ENCODE assay signal across 25 mouse cellular contexts in genomic region chr17:7264610-7265009, GRCm38 (mm10). TPM values are rescaled to one million over a fixed set of nuclear protein-coding genes. Genes with fewer than 3 reads are reported as not detected.
DNase-seq lines count a peak whose midpoint lies in the region; ATAC-seq and TF ChIP-seq lines count a peak whose summit lies in the region.
"Had no signal": no experiment of that assay in that cellular context is flagged by ENCODE, and none has a peak within 500 bp of the region (broad histone marks: within the 10 kb centered on the region; RNA-seq: fewer than 3 reads in every experiment).

No protein-coding gene starts in this region.

- 0 out of 2 replicates have a peak overlapping the region, but pooled peaks have one; percentile 8 for H3K27ac ChIP-seq in gastrocnemius, adult 2 months
- H3K27ac ChIP-seq in heart, embryonic 16.5 days (ENCODE audit: low read length): peak overlapping the region; percentile 49; the same call in 1 of the 2 replicates
- 0 out of 2 replicates have a peak overlapping the region, but pooled peaks have one; percentile 2 for H3K27ac ChIP-seq in kidney, embryonic 16.5 days (ENCODE audit: low read length)
- H3K27ac ChIP-seq: hindbrain, embryonic 13.5 days; limb, embryonic 10.5 days; midbrain, embryonic 15.5 days had no signal

- no peak for TF ChIP-seq CTCF in gastrocnemius, adult 2 months (IDR thresholded peaks at IDR 0.05)

- H3K4me3 ChIP-seq in gastrocnemius, adult 2 months: no peak overlapping the region
- H3K4me3 ChIP-seq in heart, embryonic 16.5 days (ENCODE audit: low read length): no peak overlapping the region
- H3K4me3 ChIP-seq in kidney, embryonic 16.5 days (ENCODE audit: low read length): no peak overlapping the region
- H3K4me3 ChIP-seq: forebrain, embryonic 13.5 days; hindbrain, embryonic 13.5 days; limb, embryonic 10.5 days; midbrain, embryonic 15.5 days had no signal

- DNase-seq in gastrocnemius, adult 2 months: no peak
- DNase-seq in gastrocnemius, postnatal 10 days: no peak
- no peak for DNase-seq in heart, adult 11 months
- DNase-seq in kidney, postnatal 4 days: no peak
- peak; percentile 35 for DNase-seq in retina, embryonic 14.5 days (ENCODE audit: low spot score)
- DNase-seq in thymus, postnatal 0 days (ENCODE audit: low spot score): no peak
- DNase-seq: adrenal gland, postnatal 36 days; cerebellum, adult 11-12 months; cerebellum, postnatal 25 days; gastrocnemius, postnatal 36 days; liver, postnatal 0 days; lung, postnatal 10 days; thymus, adult 2 months had no signal

- no peak overlapping the region for H3K4me2 ChIP-seq in heart, embryonic 16.5 days (ENCODE audit: low read depth, low read length)
- no peak overlapping the region for H3K4me2 ChIP-seq in kidney, embryonic 16.5 days (replicated peaks; ENCODE audit: low read depth, low read length)
- H3K4me2 ChIP-seq: forebrain, embryonic 13.5 days; hindbrain, embryonic 13.5 days; midbrain, embryonic 15.5 days had no signal

- H3K9me3 ChIP-seq in heart, embryonic 16.5 days (replicated peaks; ENCODE audit: control insufficient read depth, low read length): no peaks in the 10 kb centered on the region
- H3K9me3 ChIP-seq in kidney, embryonic 16.5 days (ENCODE audit: low read length): no peaks in the 10 kb centered on the region
- H3K9me3 ChIP-seq: forebrain, embryonic 13.5 days; hindbrain, embryonic 13.5 days; limb, embryonic 10.5 days; midbrain, embryonic 15.5 days had no signal

- intact Hi-C loops in gastrocnemius, adult 2 months (cut with DNase I): no loop called here

- peaks cover 53% of the 10 kb centered on the region for H3K4me1 ChIP-seq in heart, embryonic 16.5 days (ENCODE audit: control insufficient read depth, insufficient read depth, low read length)
- H3K4me1 ChIP-seq in kidney, embryonic 16.5 days (ENCODE audit: insufficient read depth, low read length): peaks cover 69% of the 10 kb centered on the region

- H3K27me3 ChIP-seq in heart, embryonic 16.5 days (ENCODE audit: control insufficient read depth, insufficient read depth, low read length): no peaks in the 10 kb centered on the region
- H3K27me3 ChIP-seq in kidney, embryonic 16.5 days (ENCODE audit: insufficient read depth, low read length): no peaks in the 10 kb centered on the region
- H3K27me3 ChIP-seq: forebrain, embryonic 13.5 days; hindbrain, embryonic 13.5 days; midbrain, embryonic 15.5 days had no signal

- no peak overlapping the region for H3K9ac ChIP-seq in heart, embryonic 16.5 days (ENCODE audit: low read length)
- H3K9ac ChIP-seq in kidney, embryonic 16.5 days (replicated peaks; ENCODE audit: low read length): no peak overlapping the region
- H3K9ac ChIP-seq: forebrain, embryonic 13.5 days; hindbrain, embryonic 13.5 days; liver, postnatal 0 days; midbrain, embryonic 15.5 days had no signal

- H3K36me3 ChIP-seq in heart, embryonic 16.5 days (ENCODE audit: control insufficient read depth, insufficient read depth): no peaks in the 10 kb centered on the region
- no peaks in the 10 kb centered on the region for H3K36me3 ChIP-seq in kidney, embryonic 16.5 days (ENCODE audit: insufficient read depth, low read length)
- H3K36me3 ChIP-seq: midbrain, embryonic 15.5 days had no signal

- ATAC-seq in heart, embryonic 16.5 days (replicated peaks; ENCODE audit: extremely low read depth, insufficient read depth, low FRiP score): no peak
- ATAC-seq in kidney, embryonic 16.5 days (ENCODE audit: low FRiP score, low TSS enrichment): peak; percentile 44; the same call in 1 of the 2 replicates
- ATAC-seq: forebrain, embryonic 13.5 days; intestine, postnatal 0 days; liver, postnatal 0 days; midbrain, embryonic 15.5 days had no signal

- 72% methylated on average over 5 of the region's 5 CpGs for WGBS in heart, embryonic 16.5 days
- 62% methylated on average over 5 of the region's 5 CpGs for WGBS in kidney, embryonic 16.5 days

RNA-seq across cellular contexts. Expression of gene Tcp10a, which starts 59.8 kb away (rescaled TPM):
- not detected for total RNA-seq in gastrocnemius, adult 2 months (2021)
- total RNA-seq in gastrocnemius, postnatal 10 days (2021): not detected
- polyA plus RNA-seq in heart, embryonic 16.5 days (2015; fragmentation: Nextera tagmentation; extraction: Ambion mirVana): not detected in 2 replicates
- not detected in 2 replicates for polyA plus RNA-seq in kidney, embryonic 16.5 days (2015; fragmentation: Nextera tagmentation; extraction: Ambion mirVana)
- polyA plus RNA-seq in thymus, postnatal 0 days (2015; fragmentation: Nextera tagmentation; extraction: Ambion mirVana): 0.07 TPM in 1 of 2 replicates, not detected in the other
- total RNA-seq: gastrocnemius, postnatal 36 days; liver, adult 2 months; megakaryocyte progenitor cell, adult 5-6 weeks; neutrophil, adult 5-6 weeks had no signal
- polyA plus RNA-seq: forebrain, embryonic 13.5 days; hindbrain, embryonic 13.5 days; intestine, postnatal 0 days; large intestine, adult 2 months; limb, embryonic 10.5 days; liver, adult 2 months; liver, postnatal 0 days; midbrain, embryonic 15.5 days; stomach, embryonic 16.5 days; thymus, adult 2 months had no signal
